Mouse (Mus musculus): ENCODE data around the gene Klhdc9.
"Not testable (repeated sequence)": the region's sequence is repeated elsewhere in the genome, so short reads cannot be mapped to it uniquely, and the experiment has no call there.

Klhdc9 gene

GRCm38 (mm10) chr1:171356814-171357213, 3.8 kb downstream of the Klhdc9 start:
- in situ Hi-C loops (cut with MboI, MseI) = no loop called here

- in situ Hi-C loops (cut with MboI, MseI) = no loop called here
Observed at GRCm38 (mm10) chr1:171355812-171356340, 4.7 kb downstream of the Klhdc9 start.

- in situ Hi-C loops (cut with MboI, MseI) = no loop called here
Observed at GRCm38 (mm10) chr1:171349210-171349609, 11.4 kb downstream of the Klhdc9 start.

GRCm38 (mm10) chr1:171348665-171349064, 11.9 kb downstream of the Klhdc9 start:
- in situ Hi-C loops (cut with MboI, MseI) = no loop called here

- in situ Hi-C loops (cut with MboI, MseI) = no loop called here
Observed at GRCm38 (mm10) chr1:171346095-171346450, 14.5 kb downstream of the Klhdc9 start.

GRCm38 (mm10) chr1:171345225-171346094, 15.1 kb downstream of the Klhdc9 start, which contains the start of the genes Nit1 and Pfdn2:
Nit1 (minus strand) TSS chr1:171345646.
Pfdn2 (plus strand) TSS chr1:171345670.
- in situ Hi-C loops (cut with MboI, MseI) = no loop called here

- in situ Hi-C loops (cut with MboI, MseI) = no loop called here
Observed at GRCm38 (mm10) chr1:171344715-171345114, 15.9 kb downstream of the Klhdc9 start.

- in situ Hi-C loops (cut with MboI, MseI) = no loop called here
Observed at GRCm38 (mm10) chr1:171343922-171344677, 16.5 kb downstream of the Klhdc9 start.

GRCm38 (mm10) chr1:171342262-171343207, 18.1 kb downstream of the Klhdc9 start:
- in situ Hi-C loops (cut with MboI, MseI) = no loop called here

- in situ Hi-C loops (cut with MboI, MseI) = no loop called here
Observed at GRCm38 (mm10) chr1:171330216-171330560, 30.4 kb downstream of the Klhdc9 start.

- in situ Hi-C loops (cut with MboI, MseI) = no loop called here
Observed at GRCm38 (mm10) chr1:171329433-171330215, 31.0 kb downstream of the Klhdc9 start.

- in situ Hi-C loops (cut with MboI, MseI) = no loop called here
Observed at GRCm38 (mm10) chr1:171328839-171329432, 31.7 kb downstream of the Klhdc9 start, which contains the start of gene Dedd. Dedd (plus strand) TSS chr1:171329145.

- in situ Hi-C loops (cut with MboI, MseI) = no loop called here
Observed at GRCm38 (mm10) chr1:171328244-171328643, 32.4 kb downstream of the Klhdc9 start.

GRCm38 (mm10) chr1:171326588-171326987, 34.0 kb downstream of the Klhdc9 start:
- in situ Hi-C loops (cut with MboI, MseI) = not testable (repeated sequence)

- in situ Hi-C loops (cut with MboI, MseI) = no loop called here
Observed at GRCm38 (mm10) chr1:171325571-171325970, 35.0 kb downstream of the Klhdc9 start.

- in situ Hi-C loops (cut with MboI, MseI) = no loop called here
Observed at GRCm38 (mm10) chr1:171322012-171322411, 38.6 kb downstream of the Klhdc9 start.

GRCm38 (mm10) chr1:171321415-171321814, 39.2 kb downstream of the Klhdc9 start:
- in situ Hi-C loops (cut with MboI, MseI) = no loop called here

GRCm38 (mm10) chr1:171320151-171320550, 40.4 kb downstream of the Klhdc9 start:
- in situ Hi-C loops (cut with MboI, MseI) = no loop called here

- in situ Hi-C loops (cut with MboI, MseI) = no loop called here
Observed at GRCm38 (mm10) chr1:171319748-171320147, 40.9 kb downstream of the Klhdc9 start.

- in situ Hi-C loops (cut with MboI, MseI) = no loop called here
Observed at GRCm38 (mm10) chr1:171309321-171309720, 51.3 kb downstream of the Klhdc9 start.
